Mouse (Mus musculus) heart, postnatal 10 days (tissue): ENCODE measurements at regions not wholly inside any gene's neighbourhood (a gene's known extent, or its start where the extent isn't known, plus 50 kb on each side); places are given as distances from the start of the nearest gene placed in this dataset.

ENCODE experiments used
- DNase-seq, 2 experiments: peaks; one replicate each; pipeline ENCODE4 v3.0.0; 2021
- intact Hi-C: fragments of 180-260 bp; cut with DNase I; formaldehyde crosslinking; loops from one replicate; pipeline ENCODE4 v1.15.1; 2025

DNA sequence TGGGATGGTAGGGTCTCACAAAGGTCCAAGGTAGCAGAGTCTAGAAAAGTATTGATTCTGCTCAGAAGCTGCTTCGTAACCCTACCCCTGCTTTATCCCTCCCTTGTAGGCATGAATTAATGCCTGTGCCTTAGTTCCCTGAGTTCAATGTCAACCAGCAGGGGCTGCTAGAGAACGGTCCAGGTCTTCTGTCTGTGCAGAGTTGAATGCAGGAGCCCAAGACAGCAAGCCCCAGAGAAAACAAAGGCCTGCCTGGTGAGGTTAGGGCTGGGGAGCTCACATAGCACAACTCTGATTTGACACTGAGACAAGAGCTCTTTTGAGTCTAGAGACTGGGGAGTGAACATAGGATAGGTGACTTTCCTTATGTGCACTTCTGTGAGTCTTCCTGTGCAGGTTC, 56.6 kb downstream of the Olig3 start:
- intact Hi-C loops = no loop called here
- peak; percentile 6 to 16 for DNase-seq

DNA sequence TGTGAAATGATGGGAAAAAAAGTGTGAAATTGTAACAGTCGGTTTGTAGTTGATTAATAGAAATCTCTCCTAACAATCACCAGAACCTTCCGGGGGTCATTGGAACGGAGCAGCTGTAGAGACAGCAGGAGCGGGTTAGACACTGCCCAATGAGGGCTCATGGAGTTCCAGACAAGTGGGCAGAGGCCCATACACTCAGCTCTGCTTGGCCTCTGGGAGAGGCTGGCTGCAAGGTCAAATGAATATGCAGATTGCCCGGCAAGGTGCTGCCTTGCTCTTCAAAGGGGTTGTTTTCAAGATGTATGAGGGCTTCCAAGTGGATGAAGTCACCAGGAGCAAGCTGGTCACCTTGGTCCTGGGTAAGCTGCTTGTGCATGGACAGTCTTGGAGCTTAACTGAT, 57.6 kb downstream of the Olig3 start:
- no peak for DNase-seq
- intact Hi-C loops = no loop called here

GRCm38 (mm10) chr10:19414834-19415233, 58.5 kb downstream of the Olig3 start:
- intact Hi-C loops = no loop called here
- DNase-seq = no peak

DNA sequence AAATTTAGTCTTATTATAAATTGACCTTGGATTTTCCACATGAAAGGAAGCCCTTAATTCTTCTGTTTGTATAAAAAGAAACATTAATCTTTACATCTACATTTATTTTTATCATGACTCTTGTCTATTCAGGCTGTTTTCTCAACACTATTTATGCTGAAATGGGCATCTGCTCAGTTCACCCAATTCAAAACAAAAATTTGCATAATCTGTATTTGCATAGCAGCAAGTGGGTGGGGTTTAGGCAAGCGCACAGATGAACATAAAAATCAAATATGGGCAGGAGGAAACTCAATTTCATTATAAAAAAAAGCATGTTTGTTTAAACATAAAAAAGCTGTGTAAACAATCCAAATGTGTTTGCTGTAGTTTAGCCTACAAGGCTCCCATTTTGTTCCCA, 67.7 kb downstream of the Olig3 start:
- DNase-seq = no peak
- intact Hi-C loops = no loop called here

GRCm38 (mm10) chr10:19424961-19425360, 68.6 kb downstream of the Olig3 start:
- DNase-seq = no peak
- intact Hi-C loops = no loop called here

- no peak for DNase-seq
- intact Hi-C loops = no loop called here
Observed at GRCm38 (mm10) chr10:19426835-19427234, 70.5 kb downstream of the Olig3 start.

GRCm38 (mm10) chr10:19432515-19432914, 76.2 kb downstream of the Olig3 start:
- DNase-seq = no peak
- intact Hi-C loops = no loop called here

- DNase-seq = no peak
- intact Hi-C loops = no loop called here
Observed at GRCm38 (mm10) chr10:19434661-19435060, 78.3 kb downstream of the Olig3 start.

DNA sequence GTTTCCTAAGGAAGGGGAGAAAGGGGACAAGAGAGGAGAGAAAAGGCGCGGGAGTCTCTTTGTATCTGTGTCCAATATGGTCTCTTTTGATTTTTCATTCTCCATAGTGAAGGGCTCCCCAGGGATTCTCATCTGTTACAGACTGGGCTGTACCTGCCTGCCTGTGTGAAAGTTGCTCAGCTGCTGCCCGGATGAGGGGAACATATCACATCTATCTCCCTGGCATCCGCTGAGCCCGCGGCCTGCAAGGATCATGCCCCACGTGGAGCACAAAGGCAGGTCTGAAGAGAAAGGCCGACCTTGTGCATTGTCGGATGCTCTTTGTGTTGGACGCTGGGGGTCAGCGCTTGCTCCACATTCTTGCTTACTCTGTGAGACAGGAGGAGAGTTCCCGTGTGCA, 85.5 kb downstream of the Olig3 start:
- DNase-seq = no peak
- intact Hi-C loops = no loop called here

DNA sequence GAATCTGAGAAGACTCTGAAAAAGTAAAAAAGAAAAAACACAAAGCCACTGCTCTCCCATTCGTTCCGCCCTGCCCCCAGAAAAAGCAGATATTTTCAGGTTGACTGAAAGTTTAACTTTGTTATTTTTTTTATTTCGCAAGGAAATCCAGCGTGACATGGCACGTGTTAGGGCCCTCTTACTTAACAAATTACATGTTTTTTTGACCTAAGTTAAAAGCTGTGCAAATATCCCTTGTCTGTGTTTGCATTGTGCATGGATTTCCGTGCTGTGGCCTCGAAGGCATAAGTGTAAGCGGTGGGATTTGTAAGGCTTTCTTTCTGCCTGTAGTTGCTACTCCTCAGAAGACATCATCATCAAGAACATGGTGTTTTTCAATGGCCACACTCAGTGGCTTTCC, 87.2 kb downstream of the Olig3 start:
- intact Hi-C loops = no loop called here

DNA sequence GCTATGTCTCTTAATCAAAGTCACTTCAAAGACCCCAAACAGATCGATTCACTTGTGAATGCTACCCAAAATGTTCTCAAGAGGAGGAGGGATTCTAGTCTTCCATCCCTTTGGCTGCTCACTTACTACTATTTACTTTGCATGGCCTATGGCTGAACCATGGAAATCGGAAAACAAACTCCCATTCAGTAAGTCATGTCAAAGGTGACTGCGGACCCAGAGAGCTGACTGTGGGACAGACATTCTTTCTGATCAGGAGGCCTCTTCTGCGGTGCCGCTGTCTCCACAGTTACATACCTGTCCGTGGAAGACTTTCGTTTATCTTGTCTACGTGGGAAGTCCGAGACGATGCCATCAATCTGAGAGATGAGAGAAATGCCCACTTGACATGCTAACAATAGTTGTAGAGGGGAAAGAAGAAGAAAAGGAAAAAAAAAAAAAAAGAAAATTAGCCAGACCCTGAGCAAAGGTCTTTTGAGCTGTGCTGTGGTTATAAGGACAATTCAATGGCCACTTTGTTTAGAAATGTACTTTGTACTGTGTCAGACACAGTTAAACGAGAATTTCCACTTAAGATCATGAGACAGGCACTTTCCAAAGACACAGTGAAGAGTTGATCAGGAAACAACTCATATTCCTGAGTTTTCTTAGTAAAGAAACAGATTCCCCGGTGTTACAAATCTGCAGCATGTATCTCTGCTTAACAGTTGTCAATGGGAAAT, 92.7 kb downstream of the Olig3 start:
- intact Hi-C loops = no loop called here

More for the DNA sequence above, 87.2 kb downstream of the Olig3 start:
- no peak for DNase-seq

GRCm38 (mm10) chr10:19459053-19459452, 102.7 kb downstream of the Olig3 start:
- no peak for DNase-seq
- intact Hi-C loops = no loop called here

More for the DNA sequence above, 92.7 kb downstream of the Olig3 start:
- DNase-seq = no peak

DNA sequence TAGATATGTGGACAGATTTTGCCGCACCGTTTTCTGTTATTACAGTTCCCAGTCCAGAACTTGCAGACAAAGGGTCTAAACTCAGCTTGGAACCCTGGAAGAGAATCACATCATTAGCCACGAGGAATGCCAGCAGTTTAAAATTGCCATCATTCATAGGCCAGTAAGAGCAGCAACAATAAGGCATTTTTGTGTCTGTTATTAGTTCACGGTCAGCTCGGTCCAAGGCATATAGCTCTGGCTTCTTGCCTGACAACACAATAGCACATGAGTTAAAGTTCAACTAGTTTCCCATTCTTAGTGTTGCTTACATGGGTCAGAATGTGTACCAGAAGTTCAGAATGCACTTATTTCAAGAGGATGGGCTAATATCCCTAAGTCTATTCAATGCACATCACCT, 103.4 kb downstream of the Olig3 start:
- intact Hi-C loops = no loop called here
- no peak for DNase-seq

DNA sequence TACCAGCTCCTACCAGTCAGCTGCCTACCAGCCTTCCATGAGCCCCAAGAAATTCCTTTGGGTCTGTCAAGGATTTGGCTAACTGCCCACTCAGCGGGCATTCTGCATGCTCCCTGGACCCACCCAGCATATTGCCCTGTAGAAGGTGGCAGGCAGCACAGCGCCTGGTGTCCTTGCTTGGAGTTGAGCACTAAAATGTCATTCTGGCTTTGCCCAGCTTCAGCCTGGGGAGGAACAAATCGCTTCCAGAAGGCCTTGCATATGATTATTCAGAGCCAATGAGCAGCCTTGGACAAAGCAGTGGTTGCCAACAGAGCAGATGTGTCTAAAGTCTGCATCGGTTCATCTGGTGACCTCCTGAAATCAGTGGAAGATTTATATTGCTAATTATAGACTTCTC, 103.8 kb downstream of the Olig3 start:
- no peak for DNase-seq
- intact Hi-C loops = no loop called here

- no peak for DNase-seq
- intact Hi-C loops = no loop called here
Observed at GRCm38 (mm10) chr10:19463800-19464199, 107.5 kb downstream of the Olig3 start.

DNA sequence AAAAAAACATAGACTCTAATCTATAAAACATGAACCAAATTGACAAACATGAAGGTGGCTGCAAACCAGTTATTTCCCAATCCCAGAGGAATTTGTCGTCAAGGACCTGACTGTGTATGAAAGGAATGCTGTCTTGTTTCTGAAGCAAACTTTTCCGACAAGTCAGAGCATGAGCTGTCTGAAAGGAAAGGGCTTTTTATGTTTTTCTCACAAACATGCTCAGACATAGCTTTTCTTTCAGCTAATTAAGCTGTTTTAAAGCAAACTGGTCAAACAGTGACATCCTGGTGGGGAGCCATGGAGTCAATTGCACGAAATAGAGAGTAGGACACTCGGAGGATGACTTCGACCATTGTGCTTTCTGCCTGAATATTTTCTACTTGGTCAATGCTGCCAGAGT, 108.2 kb downstream of the Olig3 start:
- intact Hi-C loops = no loop called here
- no peak for DNase-seq

DNA sequence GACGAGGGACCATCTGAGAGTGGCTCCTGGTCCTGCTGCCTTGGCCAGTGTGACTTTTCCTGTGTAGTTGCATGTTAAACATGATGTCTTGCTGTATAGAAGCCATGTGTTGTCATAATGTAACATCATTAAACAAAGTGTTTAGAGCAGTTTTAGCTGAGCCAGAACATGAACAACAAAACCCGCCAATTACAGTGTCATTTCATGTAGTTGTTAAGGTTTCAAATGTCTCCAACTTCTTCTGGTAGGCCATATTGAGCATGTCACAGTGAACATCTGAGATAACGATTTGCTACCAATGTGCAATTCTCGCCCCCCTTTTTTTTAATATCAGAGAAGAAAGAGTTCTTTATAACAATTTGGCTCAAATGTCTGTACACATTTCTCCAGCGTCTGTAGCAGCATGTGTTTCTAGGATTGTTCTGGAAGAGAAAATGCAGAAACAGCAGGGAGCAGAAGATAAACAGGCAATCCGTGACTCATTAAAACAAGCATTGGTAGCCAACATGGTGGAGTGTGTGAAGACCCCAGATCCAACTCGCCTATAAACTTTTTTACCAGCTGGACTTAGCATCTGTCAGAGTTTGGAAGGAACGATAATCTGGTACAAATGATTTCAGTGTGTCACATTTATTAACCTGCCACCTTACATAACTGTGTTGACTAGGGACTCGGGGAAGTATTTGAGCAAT, 115.2 kb downstream of the Olig3 start:
- peak; percentile 30 to 36 for DNase-seq
- intact Hi-C loops = no loop called here

DNA sequence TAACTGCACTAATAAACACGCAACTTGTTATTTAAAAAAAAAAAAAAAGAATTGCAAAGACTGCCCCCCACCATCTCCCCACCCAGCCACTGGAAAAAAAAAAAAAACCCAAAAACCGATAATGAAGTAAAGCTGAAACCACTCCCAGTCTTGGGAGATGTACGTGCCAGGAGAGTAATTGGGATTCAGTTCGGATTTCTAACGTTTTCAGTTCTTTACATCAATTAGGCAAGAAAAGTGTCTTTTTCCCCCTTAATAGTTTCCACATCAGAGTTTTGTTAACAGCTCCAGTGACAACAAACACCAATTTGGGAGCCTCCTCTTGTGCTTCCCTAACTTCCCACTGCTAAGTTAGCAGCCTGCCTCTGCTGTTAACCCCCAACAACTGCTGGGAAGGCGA, 115.7 kb downstream of the Olig3 start:
- DNase-seq = peak in 1 of 2 experiments; percentile 14

DNA sequence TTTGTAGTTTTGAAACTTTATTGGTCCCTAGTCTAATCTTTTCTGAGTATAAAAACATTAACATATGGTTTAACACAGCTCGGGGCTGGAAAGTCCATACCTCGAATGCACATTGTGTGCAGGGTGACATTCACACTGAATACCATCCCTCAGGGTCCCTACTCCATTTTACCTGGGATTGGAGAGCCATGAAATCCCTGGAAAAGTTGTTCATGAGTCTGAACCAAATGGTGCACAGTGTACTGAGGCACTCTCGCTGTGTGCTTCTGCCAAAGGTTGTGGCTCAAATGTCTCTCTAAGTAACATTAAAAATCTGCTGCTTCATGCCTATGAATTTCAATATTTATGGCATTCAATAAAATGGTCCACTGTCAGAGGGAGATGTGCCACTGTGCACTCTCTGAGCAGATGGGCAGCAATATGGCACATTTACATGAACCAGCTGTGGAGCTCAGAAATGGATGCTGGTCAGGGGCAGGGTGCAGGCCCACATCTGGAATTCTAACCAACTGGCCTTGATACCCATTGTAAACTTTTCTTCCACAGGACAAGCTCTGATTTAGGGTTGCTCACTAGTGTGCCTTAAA, 116.7 kb downstream of the Olig3 start:
- intact Hi-C loops = no loop called here
- DNase-seq = no peak

More for the DNA sequence above, 115.7 kb downstream of the Olig3 start:
- intact Hi-C loops = no loop called here

GRCm38 (mm10) chr10:19485537-19486135, 106.1 kb upstream of the Ifngr1 start:
- intact Hi-C loops = no loop called here
- DNase-seq = no peak

- intact Hi-C loops = loop anchor here (5.0 kb wide), 2 partner anchors 102 to 402 kb away; partner anchors contain the start of gene Ifngr1
- no peak for DNase-seq
Observed at GRCm38 (mm10) chr10:19490500-19490899, 101.2 kb upstream of the Ifngr1 start.
